Mouse (Mus musculus) c-Kit-negative CD71-positive TER-119-positive erythroid progenitor cells, embryonic 14.5 days (primary cell): ENCODE data around the gene Cpsf3.

Source experiments
- DNase-seq: peaks from one replicate; pipeline ENCODE4 v3.0.0-alpha.2; 2013; ENCODE audit warnings: low read depth, low spot score

The Cpsf3 gene

GRCm38 (mm10) chr12:21331711-21332110 is 46.5 kb downstream of the Cpsf3 start:
- DNase-seq = no peak

- DNase-seq = no peak
Measured at GRCm38 (mm10) chr12:21333021-21333420, 47.8 kb downstream of the Cpsf3 start.

- DNase-seq = no peak
Measured at GRCm38 (mm10) chr12:21333766-21334165, 48.6 kb downstream of the Cpsf3 start.

GRCm38 (mm10) chr12:21335869-21336268 is 50.7 kb downstream of the Cpsf3 start:
- no peak for DNase-seq

GRCm38 (mm10) chr12:21337171-21337570 is 52.0 kb downstream of the Cpsf3 start:
- no peak for DNase-seq

GRCm38 (mm10) chr12:21340674-21341073 is 55.5 kb downstream of the Cpsf3 start:
- DNase-seq = no peak

GRCm38 (mm10) chr12:21346972-21347371 is 61.8 kb downstream of the Cpsf3 start:
- no peak for DNase-seq

GRCm38 (mm10) chr12:21350113-21350876 is 65.1 kb downstream of the Cpsf3 start:
- DNase-seq = no peak

- no peak for DNase-seq
Measured at GRCm38 (mm10) chr12:21353681-21354080, 68.5 kb downstream of the Cpsf3 start.

- no peak for DNase-seq
Measured at GRCm38 (mm10) chr12:21362686-21363085, 77.5 kb downstream of the Cpsf3 start.

- no peak for DNase-seq
Measured at GRCm38 (mm10) chr12:21363195-21363594, 78.0 kb downstream of the Cpsf3 start.
